Mouse (Mus musculus): ENCODE data around the gene Bet1l. TPM values are rescaled to one million over a fixed set of nuclear protein-coding genes. Genes with fewer than 3 reads are reported as not detected.

The Bet1l gene
- total RNA-seq, 4 experiments from 2014 or later, result 6.5 to 7.7 (median 6.8) TPM

DNA sequence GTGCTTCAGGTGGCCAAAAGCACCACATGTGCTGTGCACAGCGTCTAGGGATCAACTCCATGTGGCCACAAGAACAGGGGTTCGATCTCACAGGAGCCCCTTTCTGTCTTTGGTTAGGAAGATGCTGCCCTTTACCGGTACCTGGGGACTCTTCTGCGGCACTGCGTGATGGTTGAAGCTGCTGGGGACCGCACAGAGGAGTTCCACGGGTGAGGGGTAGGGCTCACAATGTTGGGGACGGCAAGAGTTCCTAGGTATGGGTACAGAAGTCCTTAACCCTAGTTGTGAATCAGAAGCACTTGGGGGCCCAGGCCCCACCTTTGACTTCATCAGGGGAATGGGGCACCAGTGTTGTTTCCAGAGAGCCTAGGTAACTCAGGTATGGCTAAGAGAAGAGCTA is 1.4 kb upstream of the Bet1l start:
- DNase-seq (ENCODE audit: low spot score in 2 of 2), result no peak

DNA sequence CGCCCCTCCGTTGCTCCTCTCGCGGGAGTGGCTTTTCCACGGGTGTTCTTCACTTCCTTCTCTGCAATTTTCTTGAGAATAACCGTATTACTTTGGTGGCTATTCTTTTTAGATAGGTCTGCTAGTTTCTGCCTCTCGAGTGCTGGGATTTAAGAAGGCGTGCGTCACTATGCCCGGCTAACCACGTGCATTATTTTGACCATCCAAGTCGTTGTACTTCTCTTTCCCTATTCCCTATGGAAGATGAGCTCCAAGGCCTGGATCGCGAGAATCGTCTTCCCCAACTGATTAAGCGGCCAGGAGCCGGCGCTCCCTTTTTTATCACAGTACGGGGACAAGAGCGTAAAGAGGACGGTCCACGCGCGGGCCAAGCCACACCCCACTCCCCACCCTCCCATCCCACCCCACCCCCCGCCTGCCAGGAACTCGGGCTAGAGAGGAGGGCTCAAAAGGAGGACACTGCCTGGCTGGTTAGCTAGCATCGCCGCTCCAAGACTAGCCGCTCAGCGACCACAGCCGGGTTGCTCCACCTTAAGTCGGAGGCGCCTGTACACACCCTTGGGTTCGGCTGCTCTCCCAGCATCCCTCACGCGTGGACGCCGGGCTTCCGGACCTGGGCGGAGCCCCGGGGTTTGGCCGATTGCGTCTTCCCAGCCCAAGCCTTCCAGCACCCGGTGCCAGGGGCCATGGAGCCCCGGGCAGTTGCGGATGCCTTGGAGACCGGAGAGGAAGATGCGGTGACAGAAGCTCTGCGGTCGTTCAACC is 410 bp downstream of the Bet1l start, which contains the start of gene Ric8a:
Gene Ric8a (plus strand): TSS at position 173 of the 765 bp plus-strand sequence.
- DNase-seq (ENCODE audit: low spot score in 2 of 2), result peak; percentile 82 to 88

DNA sequence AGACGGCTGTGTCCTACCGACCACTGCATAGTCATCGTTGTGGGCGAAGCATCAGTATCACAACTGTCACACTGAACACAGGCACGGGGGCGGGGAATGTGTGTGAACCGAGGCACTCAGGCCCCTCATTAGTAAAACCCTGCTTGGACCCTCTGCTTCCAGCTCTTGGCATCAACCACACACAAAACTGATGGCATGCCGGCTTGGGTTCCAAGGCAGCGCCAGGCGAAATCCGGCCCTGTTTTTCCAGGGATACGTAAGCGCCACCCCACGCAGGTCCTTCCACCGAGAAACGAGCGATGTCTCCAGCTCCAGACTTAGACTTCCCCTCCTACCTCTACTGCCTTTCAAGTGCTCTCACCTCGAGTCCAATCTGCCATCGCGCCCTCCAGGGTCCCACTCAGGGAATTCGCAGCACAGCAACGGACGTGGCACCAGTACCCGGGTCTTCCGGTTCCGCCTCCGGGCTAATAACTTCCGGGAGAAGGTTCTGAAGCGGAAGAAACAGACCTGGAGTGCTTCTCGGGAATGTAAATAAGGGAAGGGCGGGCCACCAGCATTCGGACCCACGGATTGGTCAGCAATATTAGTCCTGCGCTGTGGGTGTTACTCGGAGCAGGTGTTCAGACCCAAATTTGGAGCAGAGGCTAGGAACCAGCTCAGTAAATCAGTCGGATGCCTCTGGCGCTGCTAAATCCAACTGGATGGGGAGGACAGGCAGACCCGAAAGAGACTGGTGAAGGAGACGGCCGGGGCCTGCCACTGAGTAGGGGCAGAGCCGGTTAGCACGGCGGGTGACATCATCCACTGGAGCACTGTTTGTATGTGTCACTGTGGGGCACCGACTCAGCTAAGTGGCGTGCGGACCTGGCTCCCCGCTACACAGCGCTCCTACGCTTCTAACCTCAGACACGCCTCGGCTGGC is 1.3 kb downstream of the Bet1l start, which contains the start of gene Gm45785:
Gene Gm45785 (minus strand): TSS at position 472 of the 925 bp plus-strand sequence.
- peak; percentile 80 to 86 for DNase-seq (ENCODE audit: low spot score in 2 of 2)

DNA sequence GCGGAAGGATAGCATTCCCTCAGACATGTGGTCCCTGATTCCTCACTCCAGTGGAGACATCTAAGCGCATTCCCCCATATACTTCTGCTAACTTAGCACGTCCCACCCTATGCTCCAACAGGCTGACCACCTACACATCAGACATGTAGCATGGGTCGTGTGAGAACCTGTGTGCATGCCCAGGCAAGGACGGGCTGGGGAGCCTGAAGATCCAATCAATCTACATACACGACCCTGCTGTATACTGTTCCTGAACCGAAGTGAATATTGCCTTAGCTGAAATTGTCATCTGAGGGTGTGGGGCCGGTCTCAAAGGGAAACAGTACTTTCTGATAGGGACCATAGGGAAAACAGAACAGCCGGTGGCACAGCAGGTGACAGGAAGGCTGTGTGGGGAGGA is 2.2 kb downstream of the Bet1l start:
- DNase-seq (ENCODE audit: low spot score in 2 of 2), result no peak

DNA sequence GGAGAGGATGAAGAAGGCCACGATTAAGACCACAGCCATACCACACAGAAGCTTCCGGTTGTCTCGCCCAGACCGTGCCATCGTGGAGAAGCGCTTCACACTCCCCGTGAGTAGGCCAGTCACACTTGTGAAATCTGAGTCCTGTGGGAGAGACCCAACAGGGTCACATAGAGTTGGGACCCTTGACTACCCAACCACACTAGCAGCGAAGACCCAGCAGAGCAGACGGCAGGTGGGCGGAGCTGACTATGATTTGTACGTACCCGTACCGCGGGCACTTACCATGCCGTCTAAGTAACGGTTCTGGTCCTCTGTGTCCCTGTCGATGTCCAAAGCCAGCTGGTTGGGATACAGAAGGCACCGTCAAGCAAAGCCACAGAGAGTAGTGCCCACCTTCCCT is 2.9 kb downstream of the Bet1l start:
- DNase-seq (ENCODE audit: low spot score in 2 of 2), result no peak

DNA sequence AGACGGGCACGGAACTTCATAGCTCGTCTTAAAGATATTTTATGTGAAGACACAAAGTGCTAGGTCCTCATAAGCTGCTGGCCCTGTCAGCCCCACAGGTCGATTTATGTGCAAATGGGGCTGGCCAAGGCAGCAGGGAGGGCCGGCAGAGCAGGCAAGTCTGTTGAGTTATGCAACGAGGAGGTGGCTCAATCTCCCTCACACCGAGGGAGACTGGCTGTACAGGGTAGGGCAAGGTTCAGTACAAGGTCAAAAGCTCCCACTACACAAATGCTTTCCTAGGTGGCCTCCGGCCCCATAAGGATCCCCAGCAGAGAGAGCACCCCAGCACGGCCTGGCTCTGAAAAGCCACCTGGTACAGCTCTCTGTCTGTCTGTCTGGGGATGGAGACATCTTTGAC is 4.0 kb downstream of the Bet1l start:
- DNase-seq (ENCODE audit: low spot score in 2 of 2), result no peak

DNA sequence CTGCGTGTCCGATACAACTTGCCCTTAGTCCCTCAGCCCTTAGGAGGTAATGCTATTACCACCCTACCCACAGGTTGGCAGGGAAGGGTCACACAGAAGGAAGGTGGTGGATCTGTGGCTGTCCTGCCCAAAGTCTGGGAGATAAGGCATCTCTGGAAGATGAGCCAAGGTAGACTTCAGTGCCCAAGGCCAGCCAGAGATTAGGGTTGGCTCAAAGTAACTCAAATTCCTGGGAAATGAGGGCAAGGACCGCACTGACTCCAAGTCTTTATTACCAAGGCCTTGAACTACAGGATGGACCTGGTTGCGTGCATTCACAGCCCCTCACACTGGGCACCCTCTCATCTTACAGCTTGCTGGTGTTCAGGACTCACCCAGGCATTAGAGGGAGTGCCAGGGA is 5.5 kb downstream of the Bet1l start:
- no peak for DNase-seq (ENCODE audit: low spot score in 2 of 2)

DNA sequence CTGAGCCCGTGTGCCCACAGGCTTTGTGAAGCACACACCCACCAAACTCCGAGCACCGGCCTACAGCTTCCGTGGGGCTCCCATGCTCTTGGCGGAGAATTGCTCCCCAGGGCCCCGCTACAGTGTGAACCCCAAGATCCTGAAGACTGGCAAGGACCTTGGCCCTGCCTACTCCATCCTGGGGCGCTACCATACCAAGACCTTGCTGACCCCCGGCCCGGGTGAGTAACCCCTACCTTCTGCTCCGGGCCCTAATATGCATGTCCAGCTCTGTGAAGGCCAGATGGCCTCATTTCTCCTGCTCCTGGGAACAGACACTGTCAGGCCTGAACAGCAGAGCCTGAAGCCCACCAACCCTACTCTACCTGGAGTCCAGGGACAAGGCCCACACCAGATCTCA is 8.8 kb downstream of the Bet1l start:
- no peak for DNase-seq (ENCODE audit: low spot score in 2 of 2)

DNA sequence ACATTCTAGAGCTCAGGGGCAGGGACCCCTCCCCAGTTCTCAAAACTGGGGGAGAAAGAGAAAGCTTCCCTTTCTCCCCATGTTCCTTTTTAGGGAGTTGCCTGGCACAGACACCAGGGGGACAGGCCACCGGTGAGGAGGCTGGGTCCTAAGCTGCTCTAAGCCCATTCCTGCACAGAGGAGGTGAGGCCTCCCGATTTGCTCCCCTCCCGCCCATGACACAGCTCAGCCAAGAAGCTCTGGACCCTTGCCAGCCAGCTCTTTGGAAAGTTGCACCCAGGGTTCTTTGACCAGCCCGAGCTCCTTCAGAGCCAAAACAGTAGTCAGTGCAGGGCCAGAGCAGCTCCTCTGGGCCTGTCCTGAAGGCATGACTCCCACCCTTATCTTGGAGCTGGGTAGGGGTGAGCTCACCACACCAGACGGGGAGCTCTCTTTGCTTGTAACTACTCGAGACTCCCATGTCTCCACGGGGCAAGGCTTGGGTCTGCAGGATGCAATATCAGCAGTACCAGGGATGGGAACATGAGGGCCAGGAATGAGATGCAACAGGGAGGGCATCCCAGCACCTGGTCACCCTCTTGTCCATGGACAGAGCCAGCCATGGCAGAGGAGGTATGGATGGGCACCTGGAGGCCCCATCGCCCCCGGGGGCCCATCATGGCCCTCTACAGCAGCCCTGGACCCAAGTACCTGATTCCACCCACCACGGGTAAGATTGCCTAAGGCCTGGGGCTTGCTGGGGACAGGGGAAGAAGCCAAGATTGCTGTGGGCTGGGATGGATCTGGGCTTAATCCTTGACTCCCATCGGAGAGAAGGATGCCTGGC is 9.4 kb downstream of the Bet1l start, which contains the start of gene Odf3:
Gene Odf3 (plus strand): TSS at position 51 of the 826 bp plus-strand sequence.
- DNase-seq (ENCODE audit: low spot score in 2 of 2), result no peak

DNA sequence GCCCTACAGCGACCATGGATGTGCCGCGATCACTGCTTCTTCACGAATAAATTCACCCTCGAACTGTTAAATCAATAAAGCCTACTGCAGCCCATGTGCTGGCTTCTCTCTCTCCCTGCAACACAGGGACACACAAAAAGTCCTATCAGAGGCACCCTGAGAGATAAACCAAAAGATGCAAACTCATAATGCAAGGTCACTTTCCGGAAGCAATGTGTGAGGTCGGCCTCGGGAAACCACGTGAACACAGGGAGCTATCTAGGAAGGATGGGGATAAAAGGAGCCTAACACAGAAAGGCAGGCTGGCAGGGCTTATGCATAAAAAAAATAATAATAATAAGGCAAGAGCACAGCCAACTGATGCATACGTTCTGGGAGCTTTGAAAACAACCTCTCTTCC is 10.7 kb downstream of the Bet1l start:
- no peak for DNase-seq (ENCODE audit: low spot score in 2 of 2)

DNA sequence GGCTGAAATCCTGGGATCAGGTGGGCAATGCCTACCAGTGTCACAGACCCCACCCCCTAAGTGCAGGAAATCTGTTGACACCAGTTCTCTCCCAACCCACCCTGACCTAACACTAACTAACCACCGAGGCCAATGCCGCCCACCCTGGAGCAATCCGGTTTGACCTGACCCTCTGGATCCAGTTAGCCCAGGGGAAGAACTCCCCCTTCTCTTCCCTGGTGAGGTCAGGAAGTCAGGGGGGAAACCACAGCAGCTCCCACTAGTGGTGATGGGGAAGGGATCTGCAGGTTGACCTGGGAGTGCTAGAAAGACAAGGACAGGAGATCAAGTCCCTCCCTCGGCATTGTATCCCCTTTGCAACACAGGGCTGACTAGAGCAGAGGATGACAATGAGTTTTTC is 11.7 kb downstream of the Bet1l start:
- DNase-seq (ENCODE audit: low spot score in 2 of 2), result no peak

DNA sequence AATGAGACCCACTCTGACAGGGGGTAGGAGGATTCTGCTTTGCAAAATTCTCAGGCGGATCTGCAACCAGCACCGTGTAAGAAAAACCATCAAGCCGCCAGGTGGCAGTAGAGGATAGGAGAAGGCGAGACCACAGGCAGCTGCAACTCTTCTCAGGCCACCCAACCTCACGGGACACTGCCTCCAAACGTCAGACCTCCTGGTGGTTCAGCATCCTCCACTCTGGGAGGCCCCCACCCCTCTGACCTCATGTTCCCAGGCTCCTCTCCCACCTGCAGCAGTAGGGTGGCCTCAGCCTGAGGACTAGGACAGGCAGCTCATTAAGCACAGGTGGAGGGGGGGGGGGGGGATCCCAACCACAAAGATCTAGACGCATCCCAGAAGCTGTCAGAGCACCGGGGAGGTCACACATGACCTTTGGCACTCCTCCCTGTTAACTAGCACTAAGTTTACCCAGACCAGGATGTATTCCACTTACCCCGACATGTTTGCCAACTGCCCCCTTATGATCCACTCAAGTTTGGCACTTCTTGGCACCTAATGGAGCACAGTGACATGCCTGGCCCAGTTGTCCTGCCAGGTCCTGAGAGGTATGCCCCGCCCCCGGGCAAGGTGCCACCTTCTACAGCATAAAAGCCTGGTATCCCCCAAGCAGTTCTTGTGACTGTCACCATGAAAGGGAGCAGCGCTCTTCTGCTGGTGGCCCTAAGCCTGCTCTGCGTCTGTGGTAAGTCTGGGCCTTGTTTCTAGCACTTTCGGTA is 12.3 kb downstream of the Bet1l start, which contains the start of gene Scgb1c1:
Gene Scgb1c1 (plus strand): TSS at position 643 of the 761 bp plus-strand sequence.
- peak; percentile 74 to 78 for DNase-seq (ENCODE audit: low spot score in 2 of 2)

DNA sequence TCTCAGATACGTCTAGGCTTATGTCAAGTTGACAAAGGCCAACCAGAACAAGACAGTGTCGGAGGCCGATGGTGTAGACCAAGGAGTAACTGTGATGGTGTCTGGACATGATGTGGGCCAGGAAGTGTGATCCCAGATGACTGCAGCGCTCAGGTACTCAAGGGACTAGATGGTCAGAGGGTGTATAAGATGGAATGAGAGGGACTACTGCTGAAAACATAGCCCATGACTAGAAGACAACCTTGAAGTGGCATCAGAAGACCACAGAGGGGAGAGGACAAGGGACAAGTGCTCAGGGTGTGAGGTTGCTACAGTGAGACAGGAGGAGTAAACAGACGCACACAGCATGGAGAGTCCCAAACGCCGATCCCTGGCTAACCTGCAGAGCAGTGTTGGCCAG is 13.6 kb downstream of the Bet1l start:
- DNase-seq (ENCODE audit: low spot score in 2 of 2), result no peak

DNA sequence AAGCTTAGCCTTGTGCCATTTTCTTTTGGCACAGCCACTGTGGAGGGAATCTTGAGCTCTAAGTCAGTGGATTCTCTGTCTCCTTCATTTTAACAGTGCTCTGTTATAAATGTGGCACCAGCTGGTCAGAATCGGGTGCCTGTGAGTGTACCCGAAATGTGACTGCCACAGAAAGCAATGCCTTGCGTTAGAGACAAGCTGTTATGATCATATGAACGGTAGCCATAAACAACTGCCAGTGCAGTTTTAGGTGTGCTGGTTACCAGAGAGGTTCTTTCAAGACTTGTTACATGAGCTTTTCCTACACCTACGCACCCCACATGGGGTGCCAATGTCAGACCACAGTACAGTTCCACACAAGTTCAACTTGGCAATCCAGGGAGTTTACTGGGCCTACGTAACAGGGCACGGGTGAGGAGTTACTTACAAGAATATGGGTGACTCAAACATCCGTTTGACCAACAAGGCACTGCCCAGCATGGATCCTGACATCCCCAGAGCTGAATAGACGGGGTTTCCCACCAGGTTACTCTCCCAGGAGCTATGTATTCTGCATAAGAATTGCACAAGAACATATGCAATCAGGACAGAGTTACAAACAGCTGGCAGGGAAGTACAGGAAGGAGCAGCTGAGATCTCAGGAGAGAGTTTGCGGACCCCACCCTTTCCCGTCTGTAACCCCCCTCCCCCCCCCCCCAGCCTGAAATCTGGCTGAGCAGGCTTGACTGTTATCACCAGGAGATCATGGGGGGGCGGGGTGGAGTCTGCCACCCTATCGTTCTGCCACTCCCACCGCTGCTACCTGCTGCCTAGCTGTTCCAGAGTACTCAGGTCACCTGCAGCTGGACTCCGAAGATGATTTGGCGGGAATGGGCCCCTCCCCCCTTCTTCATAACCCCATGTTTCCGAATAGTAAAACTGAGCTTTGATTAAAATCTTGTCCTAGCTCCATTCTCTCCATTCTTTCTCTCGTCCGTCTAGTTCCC is 16.3 kb downstream of the Bet1l start:
- DNase-seq (ENCODE audit: low spot score in 2 of 2), result no peak

DNA sequence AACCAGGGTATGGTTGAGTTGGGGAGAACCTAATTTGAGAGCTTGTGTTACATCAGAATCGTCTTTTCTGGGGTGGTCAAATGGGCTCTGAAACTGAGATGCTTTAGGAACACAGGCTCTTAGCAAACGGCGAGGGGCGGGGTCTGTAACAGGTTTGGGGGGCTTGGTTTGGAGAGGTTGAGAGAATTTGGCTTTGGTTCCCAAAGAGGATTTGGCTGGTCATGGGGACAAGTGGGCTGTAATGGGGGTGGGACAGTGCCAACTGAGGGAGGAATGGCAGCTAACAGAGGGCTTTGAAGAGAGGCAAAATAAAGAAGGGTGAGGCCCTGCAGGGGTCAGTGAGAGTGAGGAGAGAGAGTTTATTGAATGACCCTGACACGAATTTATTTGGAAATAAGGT is 17.8 kb downstream of the Bet1l start:
- DNase-seq (ENCODE audit: low spot score in 2 of 2), result no peak

DNA sequence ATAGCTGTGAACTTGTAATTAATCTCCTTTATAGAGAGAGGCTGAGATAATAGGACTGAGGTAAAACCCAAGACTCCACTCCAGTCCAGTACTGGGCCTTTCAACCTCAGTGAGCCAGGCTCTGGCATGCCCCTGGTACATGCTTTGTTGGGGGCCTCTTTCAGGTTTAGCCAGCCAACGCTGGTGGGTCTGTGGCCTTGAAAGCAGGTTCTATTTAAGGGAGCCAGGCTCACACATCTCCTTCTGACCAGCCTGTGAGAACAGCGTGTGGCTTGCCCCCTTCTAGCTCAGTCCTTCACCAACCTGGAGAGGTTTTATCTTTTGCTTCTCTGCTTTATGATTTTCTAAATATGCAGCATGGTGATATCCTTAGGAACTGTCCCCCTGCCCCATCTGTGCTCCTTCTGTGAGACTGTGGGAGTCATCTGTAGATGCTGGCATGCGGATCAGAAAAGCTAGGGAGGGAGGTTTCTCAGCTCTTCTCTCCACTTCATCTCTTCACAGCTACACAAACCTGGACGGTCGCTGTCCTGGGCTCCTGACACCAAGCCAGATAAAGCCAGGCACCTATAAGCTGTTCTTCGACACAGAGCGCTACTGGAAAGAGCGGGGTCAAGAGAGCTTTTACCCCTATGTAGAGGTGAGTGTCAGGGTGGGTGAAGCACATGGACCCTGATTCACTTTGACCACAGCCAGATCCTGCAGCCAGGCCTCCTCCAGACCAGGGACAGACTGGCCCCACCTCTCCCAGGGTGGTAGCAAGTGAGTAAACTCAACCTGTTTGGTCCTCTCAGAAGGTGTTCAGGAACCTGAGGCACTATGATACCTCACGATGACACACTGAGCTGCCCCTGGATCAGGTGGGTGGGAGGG is 20.9 kb downstream of the Bet1l start:
- DNase-seq (ENCODE audit: low spot score in 2 of 2), result no peak

DNA sequence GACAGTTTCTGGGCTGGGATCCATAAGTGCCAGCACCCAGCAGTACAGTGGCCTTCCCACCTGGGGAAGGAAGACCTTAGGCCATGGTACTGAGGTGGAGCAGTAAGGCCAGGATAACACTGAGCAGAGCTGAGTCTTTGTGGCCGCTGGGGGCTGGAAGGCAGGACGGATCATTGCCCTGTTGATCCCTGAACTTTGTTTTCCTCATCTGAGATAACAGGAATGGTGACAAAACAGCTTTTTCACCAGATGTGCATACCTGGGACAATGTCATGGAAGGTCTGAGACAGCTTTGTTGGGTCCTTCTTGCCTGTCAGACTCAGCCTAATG is 21.7 kb downstream of the Bet1l start:
- no peak for DNase-seq (ENCODE audit: low spot score in 2 of 2)

DNA sequence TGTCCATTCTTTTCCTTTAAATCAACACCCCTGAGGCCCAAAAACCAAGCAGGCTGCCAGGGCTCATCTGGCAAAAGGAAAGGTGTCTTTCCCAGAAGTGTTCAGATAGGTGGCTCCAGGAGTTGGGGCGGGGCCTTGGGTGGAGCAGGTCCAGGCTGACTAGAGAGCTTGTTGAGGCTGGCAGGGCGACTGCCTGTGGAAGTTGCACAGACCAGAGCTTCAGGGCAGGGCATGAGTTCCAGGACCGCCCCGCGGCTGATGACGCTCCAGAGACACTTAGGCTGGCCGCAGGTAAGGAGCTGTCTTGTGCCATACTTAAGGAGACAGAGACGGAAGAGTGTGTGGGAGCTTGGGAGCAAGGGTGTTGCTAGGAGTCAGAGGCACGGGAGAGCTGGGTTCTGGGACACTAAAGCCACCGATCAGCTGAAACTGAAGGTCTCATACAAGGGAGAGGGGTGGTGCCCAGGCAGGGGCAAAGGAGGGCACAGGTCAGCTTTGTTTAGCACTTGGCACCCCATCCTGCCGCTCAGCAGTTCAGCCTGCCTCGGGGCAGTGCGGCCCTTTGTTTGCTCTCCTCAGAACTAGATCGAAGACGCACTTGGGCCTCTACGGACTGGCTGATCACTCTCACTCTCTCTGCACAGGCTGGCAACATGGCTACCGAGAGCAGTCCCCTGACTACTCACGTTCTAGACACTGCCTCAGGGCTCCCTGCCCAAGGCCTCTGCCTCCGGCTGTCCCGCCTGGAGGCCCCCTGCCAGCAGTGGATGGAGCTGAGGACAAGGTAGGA is 22.2 kb downstream of the Bet1l start, which contains the start of gene Urah:
Gene Urah (plus strand): TSS at position 51 of the 790 bp plus-strand sequence.
- DNase-seq (ENCODE audit: low spot score in 2 of 2), result no peak

Data from gastrocnemius, adult 8-10 months (tissue).